Mouse (Mus musculus) stomach, postnatal 0 days (tissue): ENCODE measurements around the gene Wdr5. TPM values are rescaled to one million over a fixed set of nuclear protein-coding genes. Genes with fewer than 3 reads are reported as not detected.

ENCODE experiments used
- ATAC-seq: fragments of 200-750 bp; cut with Nextera tagmentation; 2 replicates; pipeline ENCODE4 v1.8.0; 2017; ENCODE audit not compliant: low FRiP score, low TSS enrichment
- DNase-seq: peaks from one replicate; pipeline ENCODE4 v3.0.0-alpha.2; 2016; ENCODE audit warnings: low spot score
- H3K27ac ChIP-seq: fragments of 300-500 bp; sonication (generic); replicated peaks from 2 replicates; pipeline ENCODE4 v1.5.1; 2014; ENCODE audit warnings: mild to moderate bottlenecking, control low read depth
- H3K27me3 ChIP-seq: fragments of 300-500 bp; sonication (generic); 2 replicates; pipeline ENCODE4 v1.6.1; 2014; ENCODE audit warnings: low read length; ENCODE audit not compliant: control insufficient read depth, insufficient read depth
- H3K36me3 ChIP-seq: fragments of 300-500 bp; sonication (generic); 2 replicates; pipeline ENCODE4 v1.6.1; 2014; ENCODE audit warnings: low read length, mixed read lengths; ENCODE audit not compliant: control insufficient read depth, insufficient read depth
- H3K4me1 ChIP-seq: fragments of 300-500 bp; sonication (generic); replicated peaks from 2 replicates; pipeline ENCODE4 v1.6.1; 2014; ENCODE audit warnings: antibody characterized with exemption; ENCODE audit not compliant: control insufficient read depth, insufficient read depth
- H3K4me2 ChIP-seq: fragments of 300-500 bp; sonication (generic); replicated peaks from 2 replicates; pipeline ENCODE4 v1.6.1; 2014; ENCODE audit warnings: low read depth, mild to moderate bottlenecking, control low read depth, moderate library complexity
- H3K4me3 ChIP-seq: fragments of 300-500 bp; sonication (generic); 2 replicates; pipeline ENCODE4 v1.5.1; 2014; ENCODE audit warnings: low read depth, low read length, control low read depth
- H3K9ac ChIP-seq: fragments of 300-500 bp; sonication (generic); 2 replicates; pipeline ENCODE4 v1.6.1; 2014; ENCODE audit warnings: mild to moderate bottlenecking, low read length, control low read depth, mixed read lengths
- H3K9me3 ChIP-seq: fragments of 300-500 bp; sonication (generic); 2 replicates; pipeline ENCODE4 v1.6.1; 2016; ENCODE audit warnings: low read length; ENCODE audit not compliant: control insufficient read depth
- CTCF ChIP-seq: IDR thresholded peaks from 2 replicates; pipeline ENCODE4 v1.5.1; 2016; ENCODE audit warnings: antibody characterized with exemption, low read depth, mild to moderate bottlenecking, moderate library complexity
- EP300 ChIP-seq: optimal IDR thresholded peaks from 2 replicates; pipeline ENCODE3; 2016; ENCODE audit warnings: antibody characterized with exemption
- WGBS: fragments of 180-500 bp; shearing (Covaris S2); extraction: QIAGEN DNeasy Blood & Tissue Kit; methylation state at CpG from one replicate; pipeline ENCODE4 v1.1.7; 2014; 5-methylcytosine and 5-hydroxymethylcytosine counted together
- polyA plus RNA-seq: library from polyadenylated mRNA; unstranded; fragments of >200 nt; fragmentation: Nextera tagmentation; extraction: Ambion mirVana; gene quantifications from 2 replicates; pipeline ENCODE4 v1.2.1, GENCODE M21; 2015

Gene Wdr5
- polyA plus RNA-seq, 1 experiment from 2014 or later, result 19.3 TPM

- WGBS, result 76% methylated on average over 4 of the region's 4 CpGs
- ATAC-seq (no peak), DNase-seq (no peak)
- no peak overlapping the region for H3K27ac ChIP-seq
- TF ChIP-seq EP300 (no peak), CTCF (no peak)
- no peaks in the 10 kb centered on the region for H3K4me1 ChIP-seq
- no peaks in the 10 kb centered on the region for H3K9me3 ChIP-seq
- H3K27me3 ChIP-seq, result no peaks in the 10 kb centered on the region
- H3K4me2 ChIP-seq, result no peak overlapping the region
- H3K9ac ChIP-seq, result no peak overlapping the region
- no peak overlapping the region for H3K4me3 ChIP-seq
- H3K36me3 ChIP-seq, result no peaks in the 10 kb centered on the region
Measured at GRCm38 (mm10) chr2:27479821-27480220, 35.1 kb upstream of the Wdr5 start.

GRCm38 (mm10) chr2:27480367-27480766 lies 34.6 kb upstream of the Wdr5 start:
- DNase-seq (no peak), ATAC-seq (no peak)
- TF ChIP-seq EP300, result no peak
- peak; percentile 27; the same call in 1 of the 2 replicates for TF ChIP-seq CTCF
- 62% methylated on average over 4 of the region's 4 CpGs for WGBS
- no peak overlapping the region for H3K4me3 ChIP-seq
- no peak overlapping the region for H3K4me2 ChIP-seq
- no peaks in the 10 kb centered on the region for H3K27me3 ChIP-seq
- H3K36me3 ChIP-seq, result no peaks in the 10 kb centered on the region
- H3K27ac ChIP-seq, result no peak overlapping the region
- no peaks in the 10 kb centered on the region for H3K9me3 ChIP-seq
- H3K4me1 ChIP-seq, result no peaks in the 10 kb centered on the region
- no peak overlapping the region for H3K9ac ChIP-seq

GRCm38 (mm10) chr2:27482265-27482861 lies 32.6 kb upstream of the Wdr5 start:
- H3K36me3 ChIP-seq, result no peaks in the 10 kb centered on the region
- ATAC-seq, result no peak
- DNase-seq, result no peak
- no peak overlapping the region for H3K9ac ChIP-seq
- no peak overlapping the region for H3K4me3 ChIP-seq
- no peaks in the 10 kb centered on the region for H3K27me3 ChIP-seq
- H3K9me3 ChIP-seq, result no peaks in the 10 kb centered on the region
- H3K4me1 ChIP-seq, result no peaks in the 10 kb centered on the region
- H3K4me2 ChIP-seq, result no peak overlapping the region
- 67% methylated on average over 7 of the region's 7 CpGs for WGBS
- no peak for TF ChIP-seq EP300
- TF ChIP-seq CTCF, result no peak
- no peak overlapping the region for H3K27ac ChIP-seq

GRCm38 (mm10) chr2:27486725-27487124 lies 28.2 kb upstream of the Wdr5 start:
- TF ChIP-seq CTCF (no peak), EP300 (no peak)
- Histone ChIP-seq H3K27ac (no peak overlapping the region), H3K4me1 (no peaks in the 10 kb centered on the region), H3K9ac (no peak overlapping the region), H3K4me2 (no peak overlapping the region), H3K9me3 (no peaks in the 10 kb centered on the region), H3K36me3 (no peaks in the 10 kb centered on the region), H3K27me3 (no peaks in the 10 kb centered on the region), H3K4me3 (no peak overlapping the region)
- ATAC-seq, result no peak
- no peak for DNase-seq
- 59% methylated on average over 4 of the region's 4 CpGs for WGBS

GRCm38 (mm10) chr2:27487336-27488049 lies 27.5 kb upstream of the Wdr5 start:
- TF ChIP-seq CTCF, result no peak
- TF ChIP-seq EP300, result no peak
- Histone ChIP-seq H3K36me3 (no peaks in the 10 kb centered on the region), H3K9me3 (no peaks in the 10 kb centered on the region), H3K4me3 (no peak overlapping the region), H3K4me2 (no peak overlapping the region), H3K27me3 (no peaks in the 10 kb centered on the region), H3K4me1 (no peaks in the 10 kb centered on the region), H3K9ac (no peak overlapping the region), H3K27ac (no peak overlapping the region)
- ATAC-seq, result no peak
- no peak for DNase-seq
- 67% methylated on average over 3 of the region's 4 CpGs for WGBS

- H3K9me3 ChIP-seq, result no peaks in the 10 kb centered on the region
- no peak for ATAC-seq
- H3K4me3 ChIP-seq, result no peak overlapping the region
- no peak for DNase-seq
- TF ChIP-seq EP300 (no peak), CTCF (no peak)
- no peak overlapping the region for H3K4me2 ChIP-seq
- H3K4me1 ChIP-seq, result no peaks in the 10 kb centered on the region
- H3K27me3 ChIP-seq, result no peaks in the 10 kb centered on the region
- no peak overlapping the region for H3K27ac ChIP-seq
- WGBS, result 77% methylated on average over 1 of the region's 1 CpGs
- no peaks in the 10 kb centered on the region for H3K36me3 ChIP-seq
- no peak overlapping the region for H3K9ac ChIP-seq
Measured at GRCm38 (mm10) chr2:27488362-27488761, 26.6 kb upstream of the Wdr5 start.
